Mouse (Mus musculus): Measurements from ENCODE around the gene Znrf3. TPM values are rescaled to one million over a fixed set of nuclear protein-coding genes. Genes with fewer than 3 reads are reported as not detected.

The Znrf3 gene
- polyA plus RNA-seq, 2 experiments from 2014 or later, result 12.0 to 18.3 TPM

GRCm38 (mm10) chr11:5390969-5391831 is 53.4 kb downstream of the Znrf3 start:
- ATAC-seq, result no peak

GRCm38 (mm10) chr11:5382652-5383051 is 62.0 kb downstream of the Znrf3 start:
- ATAC-seq, result no peak

GRCm38 (mm10) chr11:5381226-5381625 is 63.4 kb downstream of the Znrf3 start:
- ATAC-seq, result no peak

GRCm38 (mm10) chr11:5380275-5380674 is 64.4 kb downstream of the Znrf3 start:
- no peak for ATAC-seq

- no peak for ATAC-seq
Measured at GRCm38 (mm10) chr11:5369176-5369575, 75.5 kb downstream of the Znrf3 start.

GRCm38 (mm10) chr11:5368492-5368891 is 76.2 kb downstream of the Znrf3 start:
- ATAC-seq, result no peak

GRCm38 (mm10) chr11:5355266-5355764 is 89.3 kb downstream of the Znrf3 start:
- ATAC-seq, result no peak

GRCm38 (mm10) chr11:5354753-5355152 is 89.9 kb downstream of the Znrf3 start:
- no peak for ATAC-seq

- ATAC-seq, result no peak
Measured at GRCm38 (mm10) chr11:5353032-5353431, 91.6 kb downstream of the Znrf3 start.

GRCm38 (mm10) chr11:5349483-5349882 is 95.2 kb downstream of the Znrf3 start:
- no peak for ATAC-seq

- no peak for ATAC-seq
Measured at GRCm38 (mm10) chr11:5346845-5347640, 97.6 kb downstream of the Znrf3 start.

GRCm38 (mm10) chr11:5343748-5344147 is 100.9 kb downstream of the Znrf3 start:
- ATAC-seq, result no peak

- ATAC-seq, result no peak
Measured at GRCm38 (mm10) chr11:5339732-5340131, 104.9 kb downstream of the Znrf3 start.

GRCm38 (mm10) chr11:5336852-5337251 is 107.8 kb downstream of the Znrf3 start:
- no peak for ATAC-seq

GRCm38 (mm10) chr11:5336269-5336668 is 108.4 kb downstream of the Znrf3 start:
- ATAC-seq, result no peak

GRCm38 (mm10) chr11:5330851-5331250 is 113.8 kb downstream of the Znrf3 start:
- ATAC-seq, result no peak

- ATAC-seq, result no peak
Measured at GRCm38 (mm10) chr11:5327693-5328092, 117.0 kb downstream of the Znrf3 start.

GRCm38 (mm10) chr11:5326252-5326651 is 118.4 kb downstream of the Znrf3 start:
- no peak for ATAC-seq

GRCm38 (mm10) chr11:5325217-5325616 is 119.4 kb downstream of the Znrf3 start:
- ATAC-seq, result no peak

- no peak for ATAC-seq
Measured at GRCm38 (mm10) chr11:5324296-5324695, 120.4 kb downstream of the Znrf3 start.

GRCm38 (mm10) chr11:5321687-5322086 is 123.0 kb downstream of the Znrf3 start:
- no peak for ATAC-seq

GRCm38 (mm10) chr11:5318976-5319375 is 125.7 kb downstream of the Znrf3 start:
- ATAC-seq, result no peak

GRCm38 (mm10) chr11:5318035-5318775 is 126.4 kb downstream of the Znrf3 start:
- no peak for ATAC-seq
